Mouse (Mus musculus) embryonic facial prominence, embryonic 15.5 days (tissue): ENCODE measurements around the gene Ephb1. TPM values are rescaled to one million over a fixed set of nuclear protein-coding genes. Genes with fewer than 3 reads are reported as not detected.

Source experiments
- ATAC-seq: fragments of 200-750 bp; cut with Nextera tagmentation; 2 replicates; pipeline ENCODE4 v1.8.0; 2017; ENCODE audit warnings: low read depth, moderate TSS enrichment; ENCODE audit not compliant: insufficient number of reproducible peaks, low FRiP score, low TSS enrichment
- H3K27ac ChIP-seq: fragments of 300-500 bp; sonication (generic); replicated peaks from 2 replicates; pipeline ENCODE4 v1.5.1; 2015; ENCODE audit warnings: mild to moderate bottlenecking, inconsistent platforms
- H3K27me3 ChIP-seq: fragments of 300-500 bp; sonication (generic); 2 replicates; pipeline ENCODE4 v1.6.1; 2015; ENCODE audit warnings: inconsistent platforms
- H3K36me3 ChIP-seq: fragments of 300-500 bp; sonication (generic); 2 replicates; pipeline ENCODE4 v1.6.1; 2015; ENCODE audit warnings: mild to moderate bottlenecking, inconsistent platforms
- H3K4me1 ChIP-seq: fragments of 300-500 bp; sonication (generic); 2 replicates; pipeline ENCODE4 v1.6.1; 2015; ENCODE audit warnings: inconsistent platforms
- H3K4me2 ChIP-seq: fragments of 300-500 bp; sonication (generic); replicated peaks from 2 replicates; pipeline ENCODE4 v1.6.1; 2015; ENCODE audit warnings: mild to moderate bottlenecking, inconsistent platforms
- H3K4me3 ChIP-seq: fragments of 300-500 bp; sonication (generic); replicated peaks from 2 replicates; pipeline ENCODE4 v1.5.1; 2015; ENCODE audit warnings: mild to moderate bottlenecking, inconsistent platforms
- H3K9ac ChIP-seq: fragments of 300-500 bp; sonication (generic); 2 replicates; pipeline ENCODE4 v1.6.1; 2015; ENCODE audit warnings: inconsistent platforms
- H3K9me3 ChIP-seq: fragments of 300-500 bp; sonication (generic); replicated peaks from 2 replicates; pipeline ENCODE4 v1.6.1; 2016; ENCODE audit warnings: inconsistent platforms
- WGBS: fragments of 180-500 bp; shearing (Covaris S2); methylation state at CpG from one replicate; pipeline ENCODE4 v1.1.7; 2015; 5-methylcytosine and 5-hydroxymethylcytosine counted together
- polyA plus RNA-seq: library from polyadenylated mRNA; unstranded; fragments of >200 nt; fragmentation: Nextera tagmentation; extraction: Ambion mirVana; gene quantifications from 2 replicates; pipeline ENCODE4 v1.2.1, GENCODE M21; 2015

Gene Ephb1
- polyA plus RNA-seq, 1 experiment from 2014 or later, result 6.3 TPM

DNA sequence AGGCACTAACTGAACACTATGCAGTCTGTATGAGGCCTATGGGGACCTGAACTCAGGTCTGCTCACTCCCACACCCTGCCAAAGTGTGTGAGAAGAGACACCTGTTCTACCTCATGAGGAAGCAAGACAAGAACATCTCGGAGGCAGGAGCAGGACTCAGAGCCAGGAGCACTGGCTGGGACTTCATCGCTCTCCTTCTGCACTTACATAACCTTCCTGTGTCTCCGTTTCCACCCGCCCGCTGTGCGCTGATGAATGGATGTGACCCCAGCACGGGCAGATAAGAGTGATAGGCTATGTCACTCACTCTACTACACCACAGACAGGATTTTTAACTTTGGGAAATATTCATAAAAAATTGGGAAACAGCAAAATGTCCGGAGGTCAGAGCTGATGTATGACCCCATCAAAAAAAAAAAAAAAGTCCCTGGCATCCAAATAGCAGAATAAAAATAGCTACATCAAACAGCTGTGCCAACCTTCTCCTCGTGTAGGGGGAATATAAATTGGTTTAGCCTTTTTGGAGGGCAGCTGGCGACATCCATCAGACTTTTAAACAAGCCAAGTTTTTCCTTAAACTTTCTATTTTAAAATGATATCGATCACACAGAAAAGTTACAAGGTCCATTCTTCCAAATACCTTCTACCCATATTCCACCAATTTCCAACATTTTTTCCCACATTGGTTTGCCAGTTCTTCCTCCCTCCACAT, 18.8 kb downstream of the Ephb1 start:
- H3K9me3 ChIP-seq, result no peaks in the 10 kb centered on the region
- H3K4me1 ChIP-seq, result no peaks in the 10 kb centered on the region
- no peaks in the 10 kb centered on the region for H3K36me3 ChIP-seq
- no peak overlapping the region for H3K27ac ChIP-seq
- 76% methylated on average over 11 of the region's 11 CpGs for WGBS
- no peaks in the 10 kb centered on the region for H3K27me3 ChIP-seq
- H3K4me2 ChIP-seq, result no peak overlapping the region
- ATAC-seq, result no peak
- no peak overlapping the region for H3K4me3 ChIP-seq
- H3K9ac ChIP-seq, result no peak overlapping the region

- no peaks in the 10 kb centered on the region for H3K36me3 ChIP-seq
- no peak overlapping the region for H3K4me3 ChIP-seq
- H3K9me3 ChIP-seq, result no peaks in the 10 kb centered on the region
- H3K27ac ChIP-seq, result no peak overlapping the region
- H3K4me2 ChIP-seq, result no peak overlapping the region
- H3K4me1 ChIP-seq, result no peaks in the 10 kb centered on the region
- WGBS, result 87% methylated on average over 16 of the region's 16 CpGs
- H3K9ac ChIP-seq, result no peak overlapping the region
- no peaks in the 10 kb centered on the region for H3K27me3 ChIP-seq
- ATAC-seq, result no peak
Observed at GRCm38 (mm10) chr9:102330266-102331060, 24.0 kb downstream of the Ephb1 start.

GRCm38 (mm10) chr9:102327625-102328150, 26.8 kb downstream of the Ephb1 start:
- no peaks in the 10 kb centered on the region for H3K9me3 ChIP-seq
- H3K36me3 ChIP-seq, result no peaks in the 10 kb centered on the region
- no peak for ATAC-seq
- H3K27me3 ChIP-seq, result no peaks in the 10 kb centered on the region
- no peak overlapping the region for H3K4me2 ChIP-seq
- H3K9ac ChIP-seq, result no peak overlapping the region
- H3K27ac ChIP-seq, result no peak overlapping the region
- 76% methylated on average over 4 of the region's 4 CpGs for WGBS
- H3K4me3 ChIP-seq, result no peak overlapping the region
- H3K4me1 ChIP-seq, result no peaks in the 10 kb centered on the region

GRCm38 (mm10) chr9:102315436-102315835, 39.1 kb downstream of the Ephb1 start:
- WGBS, result 86% methylated on average over 6 of the region's 6 CpGs
- H3K36me3 ChIP-seq, result no peaks in the 10 kb centered on the region
- no peaks in the 10 kb centered on the region for H3K27me3 ChIP-seq
- H3K9ac ChIP-seq, result no peak overlapping the region
- H3K4me3 ChIP-seq, result no peak overlapping the region
- no peaks in the 10 kb centered on the region for H3K9me3 ChIP-seq
- H3K4me2 ChIP-seq, result no peak overlapping the region
- H3K4me1 ChIP-seq, result no peaks in the 10 kb centered on the region
- H3K27ac ChIP-seq, result no peak overlapping the region
- no peak for ATAC-seq

GRCm38 (mm10) chr9:102314795-102315194, 39.7 kb downstream of the Ephb1 start:
- no peaks in the 10 kb centered on the region for H3K27me3 ChIP-seq
- no peak overlapping the region for H3K27ac ChIP-seq
- H3K36me3 ChIP-seq, result no peaks in the 10 kb centered on the region
- 80% methylated on average over 1 of the region's 1 CpGs for WGBS
- H3K9me3 ChIP-seq, result no peaks in the 10 kb centered on the region
- no peak for ATAC-seq
- H3K4me2 ChIP-seq, result no peak overlapping the region
- no peak overlapping the region for H3K9ac ChIP-seq
- no peaks in the 10 kb centered on the region for H3K4me1 ChIP-seq
- no peak overlapping the region for H3K4me3 ChIP-seq

DNA sequence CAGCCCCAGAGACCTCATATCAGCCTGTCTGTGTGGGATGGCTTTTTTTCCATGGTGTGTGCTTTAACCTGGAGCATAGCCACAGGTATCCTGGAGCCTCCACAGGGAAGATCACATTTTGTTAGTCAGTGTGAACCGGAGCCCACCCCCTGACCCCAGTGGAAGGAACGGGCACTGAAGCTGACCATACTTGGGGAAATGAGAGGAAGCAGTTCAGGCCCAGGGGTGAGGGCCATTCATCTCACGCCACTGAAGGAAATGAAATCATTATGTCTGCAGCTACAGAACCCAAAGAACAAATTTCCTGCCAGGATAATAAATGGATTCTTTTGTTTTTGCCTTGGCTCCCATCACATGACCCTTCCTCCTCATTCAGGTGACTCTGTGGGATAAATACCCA, 44.1 kb downstream of the Ephb1 start:
- Histone ChIP-seq H3K4me3 (no peak overlapping the region), H3K9ac (no peak overlapping the region), H3K9me3 (no peaks in the 10 kb centered on the region), H3K27ac (no peak overlapping the region), H3K36me3 (no peaks in the 10 kb centered on the region), H3K27me3 (no peaks in the 10 kb centered on the region), H3K4me1 (peaks cover 9% of the 10 kb centered on the region), H3K4me2 (no peak overlapping the region)
- 47% methylated on average over 3 of the region's 3 CpGs for WGBS
- ATAC-seq, result no peak

DNA sequence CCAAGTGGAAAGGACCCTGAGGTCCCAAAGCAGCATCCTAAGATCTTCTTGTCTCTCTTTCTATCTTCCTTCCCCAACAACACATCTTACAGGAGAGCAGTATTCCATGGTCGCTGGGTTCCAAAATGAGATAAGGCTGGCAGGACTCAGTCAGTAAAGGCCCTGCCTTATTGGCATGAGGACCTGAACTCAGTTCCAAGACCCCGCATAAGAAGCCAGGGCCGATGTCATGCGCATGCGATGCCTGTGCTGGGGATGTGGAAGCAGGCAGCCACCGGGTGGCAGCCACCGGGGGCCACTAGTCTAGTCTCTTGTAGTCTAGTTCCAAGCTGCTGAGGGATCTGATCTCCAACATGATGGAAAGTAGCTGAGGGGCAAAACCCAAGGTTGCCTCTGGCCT, 45.2 kb downstream of the Ephb1 start:
- H3K36me3 ChIP-seq, result no peaks in the 10 kb centered on the region
- H3K27ac ChIP-seq, result no peak overlapping the region
- no peak for ATAC-seq
- H3K9me3 ChIP-seq, result no peaks in the 10 kb centered on the region
- H3K4me2 ChIP-seq, result no peak overlapping the region
- WGBS, result 89% methylated on average over 7 of the region's 7 CpGs
- H3K4me3 ChIP-seq, result no peak overlapping the region
- no peaks in the 10 kb centered on the region for H3K27me3 ChIP-seq
- peaks cover 9% of the 10 kb centered on the region for H3K4me1 ChIP-seq
- H3K9ac ChIP-seq, result no peak overlapping the region

DNA sequence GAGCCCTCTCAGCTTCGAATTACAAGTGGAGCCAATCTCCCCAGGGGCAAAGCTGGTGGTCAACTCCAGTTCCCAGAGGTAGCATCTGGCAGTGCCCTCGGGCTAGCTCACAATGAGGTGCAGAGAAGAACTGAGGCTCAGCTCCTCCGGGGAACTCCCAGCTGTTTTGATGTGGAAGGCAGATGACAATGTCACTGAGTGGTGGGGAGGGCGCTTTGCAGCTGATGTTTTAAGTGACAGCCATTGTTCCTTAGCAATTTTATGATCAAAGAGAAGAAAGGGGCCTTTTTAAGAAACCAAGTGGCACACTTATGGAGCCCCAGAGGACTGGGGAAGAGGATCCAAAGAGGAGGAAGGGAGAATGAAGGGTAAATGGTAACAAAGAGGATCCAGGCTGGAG, 46.8 kb downstream of the Ephb1 start:
- Histone ChIP-seq H3K27me3 (no peaks in the 10 kb centered on the region), H3K4me2 (no peak overlapping the region), H3K27ac (no peak overlapping the region), H3K9me3 (no peaks in the 10 kb centered on the region), H3K36me3 (no peaks in the 10 kb centered on the region), H3K4me3 (no peak overlapping the region), H3K9ac (no peak overlapping the region), H3K4me1 (peaks cover 9% of the 10 kb centered on the region)
- ATAC-seq, result no peak
- WGBS, result 23% methylated on average over 4 of the region's 4 CpGs

DNA sequence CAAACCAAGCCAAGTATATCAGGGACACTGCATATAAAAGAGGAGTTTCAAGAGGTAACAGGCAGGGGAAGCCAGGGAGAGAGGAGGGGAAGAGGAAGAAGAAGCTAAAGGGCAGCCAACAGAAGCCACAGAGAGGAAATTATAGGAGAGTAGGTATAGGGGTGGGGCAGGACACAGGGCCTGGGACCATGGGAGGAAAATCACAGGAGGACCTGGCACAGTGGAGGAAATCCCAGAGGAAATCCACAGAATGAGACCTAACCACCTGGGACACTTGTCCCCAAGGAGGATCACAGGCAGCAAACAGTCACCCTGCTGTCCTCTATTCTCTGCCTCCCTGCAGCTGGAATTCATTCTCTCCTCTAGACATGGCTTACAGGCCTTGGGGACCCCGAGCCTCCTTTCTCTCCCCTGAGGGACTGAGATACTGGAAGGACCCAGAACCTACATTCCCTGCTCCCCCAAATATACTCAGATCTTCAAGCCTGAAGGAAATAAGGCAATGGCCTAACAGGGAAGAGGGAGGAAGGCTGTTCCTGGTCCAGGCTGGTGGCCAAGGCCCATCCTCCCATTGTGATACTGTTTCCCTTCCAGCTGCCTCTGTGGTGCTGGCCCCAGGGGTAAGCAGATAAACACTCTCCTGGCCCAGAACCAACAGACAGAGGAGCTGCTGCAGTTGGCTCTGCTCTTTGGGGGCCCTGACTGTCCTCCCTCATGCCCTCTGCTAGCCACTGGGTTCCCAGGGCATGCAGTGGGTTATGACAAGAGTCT, 47.7 kb downstream of the Ephb1 start:
- 29% methylated on average over 1 of the region's 1 CpGs for WGBS
- no peak overlapping the region; the same call in 1 of the 2 replicates for H3K27ac ChIP-seq
- ATAC-seq, result no peak
- no peak overlapping the region for H3K4me3 ChIP-seq
- peaks cover 9% of the 10 kb centered on the region for H3K4me1 ChIP-seq
- no peaks in the 10 kb centered on the region for H3K27me3 ChIP-seq
- no peak overlapping the region for H3K4me2 ChIP-seq
- no peaks in the 10 kb centered on the region for H3K36me3 ChIP-seq
- no peak overlapping the region for H3K9ac ChIP-seq
- no peaks in the 10 kb centered on the region for H3K9me3 ChIP-seq

GRCm38 (mm10) chr9:102305432-102306100, 48.9 kb downstream of the Ephb1 start:
- WGBS, result 82% methylated on average over 7 of the region's 7 CpGs
- Histone ChIP-seq H3K9me3 (no peaks in the 10 kb centered on the region), H3K27ac (no peak overlapping the region), H3K36me3 (no peaks in the 10 kb centered on the region), H3K27me3 (no peaks in the 10 kb centered on the region), H3K9ac (no peak overlapping the region), H3K4me1 (peaks cover 9% of the 10 kb centered on the region), H3K4me2 (no peak overlapping the region), H3K4me3 (no peak overlapping the region)
- ATAC-seq, result no peak

- Histone ChIP-seq H3K27ac (no peak overlapping the region), H3K9ac (no peak overlapping the region), H3K4me3 (no peak overlapping the region), H3K4me2 (no peak overlapping the region), H3K4me1 (peaks cover 9% of the 10 kb centered on the region), H3K27me3 (no peaks in the 10 kb centered on the region), H3K9me3 (no peaks in the 10 kb centered on the region), H3K36me3 (no peaks in the 10 kb centered on the region)
- no peak for ATAC-seq
- WGBS, result 34% methylated on average over 3 of the region's 3 CpGs
Observed at GRCm38 (mm10) chr9:102304796-102305195, 49.7 kb downstream of the Ephb1 start.
